Mouse (Mus musculus): Measurements from ENCODE around the gene Tex2. TPM values are rescaled to one million over a fixed set of nuclear protein-coding genes. Genes with fewer than 3 reads are reported as not detected.

The Tex2 gene
- polyA plus RNA-seq, 1 experiment from 2014 or later, result 11.5 TPM

GRCm38 (mm10) chr11:106471629-106472028, 141.6 kb downstream of the Tex2 start:
- Histone ChIP-seq H3K27ac (ENCODE audit: low read length) (no peak overlapping the region), H3K4me2 (ENCODE audit: low read depth, low read length) (no peak overlapping the region), H3K9ac (ENCODE audit: low read length) (no peak overlapping the region), H3K4me3 (ENCODE audit: low read length) (no peak overlapping the region), H3K9me3 (ENCODE audit: control insufficient read depth, low read length) (no peaks in the 10 kb centered on the region), H3K27me3 (ENCODE audit: control insufficient read depth, insufficient read depth, low read depth, low read length) (no peaks in the 10 kb centered on the region), H3K4me1 (replicated peaks; ENCODE audit: control insufficient read depth, insufficient read depth, low read length) (peaks cover 5% of the 10 kb centered on the region), H3K36me3 (ENCODE audit: control insufficient read depth, insufficient read depth, low read length) (no peaks in the 10 kb centered on the region)
- WGBS, result 84% methylated on average over 1 of the region's 1 CpGs
- ATAC-seq (ENCODE audit: low read depth), result no peak

GRCm38 (mm10) chr11:106468509-106468908, 144.7 kb downstream of the Tex2 start:
- no peaks in the 10 kb centered on the region for H3K9me3 ChIP-seq (ENCODE audit: control insufficient read depth, low read length)
- H3K9ac ChIP-seq (ENCODE audit: low read length), result no peak overlapping the region
- WGBS, result 100% methylated on average over 1 of the region's 1 CpGs
- no peaks in the 10 kb centered on the region for H3K27me3 ChIP-seq (ENCODE audit: control insufficient read depth, insufficient read depth, low read depth, low read length)
- H3K4me1 ChIP-seq (replicated peaks; ENCODE audit: control insufficient read depth, insufficient read depth, low read length), result peaks cover 5% of the 10 kb centered on the region
- no peak overlapping the region for H3K27ac ChIP-seq (ENCODE audit: low read length)
- no peaks in the 10 kb centered on the region for H3K36me3 ChIP-seq (ENCODE audit: control insufficient read depth, insufficient read depth, low read length)
- H3K4me3 ChIP-seq (ENCODE audit: low read length), result no peak overlapping the region
- no peak for ATAC-seq (ENCODE audit: low read depth)
- H3K4me2 ChIP-seq (ENCODE audit: low read depth, low read length), result no peak overlapping the region

- H3K9ac ChIP-seq (ENCODE audit: low read length), result no peak overlapping the region
- no peak overlapping the region for H3K27ac ChIP-seq (ENCODE audit: low read length)
- no peak overlapping the region for H3K4me3 ChIP-seq (ENCODE audit: low read length)
- H3K9me3 ChIP-seq (ENCODE audit: control insufficient read depth, low read length), result no peaks in the 10 kb centered on the region
- no peaks in the 10 kb centered on the region for H3K27me3 ChIP-seq (ENCODE audit: control insufficient read depth, insufficient read depth, low read depth, low read length)
- ATAC-seq (ENCODE audit: low read depth), result no peak
- no peaks in the 10 kb centered on the region for H3K36me3 ChIP-seq (ENCODE audit: control insufficient read depth, insufficient read depth, low read length)
- WGBS, result 79% methylated on average over 4 of the region's 4 CpGs
- no peaks in the 10 kb centered on the region for H3K4me1 ChIP-seq (replicated peaks; ENCODE audit: control insufficient read depth, insufficient read depth, low read length)
- H3K4me2 ChIP-seq (ENCODE audit: low read depth, low read length), result no peak overlapping the region
Measured at GRCm38 (mm10) chr11:106465932-106466331, 147.3 kb downstream of the Tex2 start.

- Histone ChIP-seq H3K27ac (ENCODE audit: low read length) (no peak overlapping the region), H3K9ac (ENCODE audit: low read length) (no peak overlapping the region), H3K27me3 (ENCODE audit: control insufficient read depth, insufficient read depth, low read depth, low read length) (no peaks in the 10 kb centered on the region), H3K36me3 (ENCODE audit: control insufficient read depth, insufficient read depth, low read length) (no peaks in the 10 kb centered on the region), H3K4me1 (replicated peaks; ENCODE audit: control insufficient read depth, insufficient read depth, low read length) (no peaks in the 10 kb centered on the region), H3K4me2 (ENCODE audit: low read depth, low read length) (no peak overlapping the region), H3K4me3 (ENCODE audit: low read length) (no peak overlapping the region), H3K9me3 (ENCODE audit: control insufficient read depth, low read length) (no peaks in the 10 kb centered on the region)
- 90% methylated on average over 1 of the region's 1 CpGs for WGBS
- no peak for ATAC-seq (ENCODE audit: low read depth)
Measured at GRCm38 (mm10) chr11:106465545-106465903, 147.7 kb downstream of the Tex2 start.

GRCm38 (mm10) chr11:106464681-106465544, 148.3 kb downstream of the Tex2 start:
- Histone ChIP-seq H3K27me3 (ENCODE audit: control insufficient read depth, insufficient read depth, low read depth, low read length) (no peaks in the 10 kb centered on the region), H3K9me3 (ENCODE audit: control insufficient read depth, low read length) (no peaks in the 10 kb centered on the region), H3K9ac (ENCODE audit: low read length) (no peak overlapping the region), H3K27ac (ENCODE audit: low read length) (no peak overlapping the region), H3K36me3 (ENCODE audit: control insufficient read depth, insufficient read depth, low read length) (no peaks in the 10 kb centered on the region), H3K4me2 (ENCODE audit: low read depth, low read length) (no peak overlapping the region), H3K4me1 (replicated peaks; ENCODE audit: control insufficient read depth, insufficient read depth, low read length) (no peaks in the 10 kb centered on the region), H3K4me3 (ENCODE audit: low read length) (no peak overlapping the region)
- ATAC-seq (ENCODE audit: low read depth), result no peak
- 62% methylated on average over 4 of the region's 4 CpGs for WGBS

- H3K27ac ChIP-seq (ENCODE audit: low read length), result no peak overlapping the region
- H3K36me3 ChIP-seq (ENCODE audit: control insufficient read depth, insufficient read depth, low read length), result no peaks in the 10 kb centered on the region
- no peak overlapping the region for H3K4me3 ChIP-seq (ENCODE audit: low read length)
- WGBS, result 73% methylated on average over 5 of the region's 5 CpGs
- H3K9me3 ChIP-seq (ENCODE audit: control insufficient read depth, low read length), result no peaks in the 10 kb centered on the region
- H3K9ac ChIP-seq (ENCODE audit: low read length), result no peak overlapping the region
- H3K4me1 ChIP-seq (replicated peaks; ENCODE audit: control insufficient read depth, insufficient read depth, low read length), result no peaks in the 10 kb centered on the region
- no peaks in the 10 kb centered on the region for H3K27me3 ChIP-seq (ENCODE audit: control insufficient read depth, insufficient read depth, low read depth, low read length)
- ATAC-seq (ENCODE audit: low read depth), result no peak
- no peak overlapping the region for H3K4me2 ChIP-seq (ENCODE audit: low read depth, low read length)
Measured at GRCm38 (mm10) chr11:106463845-106464244, 149.4 kb downstream of the Tex2 start.

- no peak overlapping the region for H3K4me3 ChIP-seq (ENCODE audit: low read length)
- WGBS, result 57% methylated on average over 3 of the region's 3 CpGs
- no peak overlapping the region for H3K4me2 ChIP-seq (ENCODE audit: low read depth, low read length)
- no peaks in the 10 kb centered on the region for H3K4me1 ChIP-seq (replicated peaks; ENCODE audit: control insufficient read depth, insufficient read depth, low read length)
- H3K27ac ChIP-seq (ENCODE audit: low read length), result no peak overlapping the region
- H3K9me3 ChIP-seq (ENCODE audit: control insufficient read depth, low read length), result no peaks in the 10 kb centered on the region
- no peak overlapping the region for H3K9ac ChIP-seq (ENCODE audit: low read length)
- H3K27me3 ChIP-seq (ENCODE audit: control insufficient read depth, insufficient read depth, low read depth, low read length), result no peaks in the 10 kb centered on the region
- H3K36me3 ChIP-seq (ENCODE audit: control insufficient read depth, insufficient read depth, low read length), result no peaks in the 10 kb centered on the region
- ATAC-seq (ENCODE audit: low read depth), result no peak
Measured at GRCm38 (mm10) chr11:106462309-106462708, 150.9 kb downstream of the Tex2 start.

GRCm38 (mm10) chr11:106461145-106461932, 151.9 kb downstream of the Tex2 start:
- H3K27me3 ChIP-seq (ENCODE audit: control insufficient read depth, insufficient read depth, low read depth, low read length), result no peaks in the 10 kb centered on the region
- no peaks in the 10 kb centered on the region for H3K9me3 ChIP-seq (ENCODE audit: control insufficient read depth, low read length)
- H3K4me2 ChIP-seq (ENCODE audit: low read depth, low read length), result no peak overlapping the region
- H3K36me3 ChIP-seq (ENCODE audit: control insufficient read depth, insufficient read depth, low read length), result no peaks in the 10 kb centered on the region
- no peak overlapping the region for H3K9ac ChIP-seq (ENCODE audit: low read length)
- WGBS, result 73% methylated on average over 5 of the region's 5 CpGs
- no peak overlapping the region for H3K4me3 ChIP-seq (ENCODE audit: low read length)
- ATAC-seq (ENCODE audit: low read depth), result no peak
- no peak overlapping the region for H3K27ac ChIP-seq (ENCODE audit: low read length)
- no peaks in the 10 kb centered on the region for H3K4me1 ChIP-seq (replicated peaks; ENCODE audit: control insufficient read depth, insufficient read depth, low read length)

- no peak for ATAC-seq (ENCODE audit: low read depth)
- Histone ChIP-seq H3K4me3 (ENCODE audit: low read length) (no peak overlapping the region), H3K9ac (ENCODE audit: low read length) (no peak overlapping the region), H3K4me1 (replicated peaks; ENCODE audit: control insufficient read depth, insufficient read depth, low read length) (no peaks in the 10 kb centered on the region), H3K27me3 (ENCODE audit: control insufficient read depth, insufficient read depth, low read depth, low read length) (no peaks in the 10 kb centered on the region), H3K4me2 (ENCODE audit: low read depth, low read length) (no peak overlapping the region), H3K9me3 (ENCODE audit: control insufficient read depth, low read length) (no peaks in the 10 kb centered on the region), H3K36me3 (ENCODE audit: control insufficient read depth, insufficient read depth, low read length) (no peaks in the 10 kb centered on the region), H3K27ac (ENCODE audit: low read length) (no peak overlapping the region)
- 89% methylated on average over 1 of the region's 1 CpGs for WGBS
Measured at GRCm38 (mm10) chr11:106460671-106461070, 152.6 kb downstream of the Tex2 start.

Data from lung, embryonic 16.5 days (tissue).